In genomic region chr19:5911430-5912102, GRCm38 (mm10) we compare ENCODE assay signal across 8 mouse cellular contexts. TPM values are rescaled to one million over a fixed set of nuclear protein-coding genes. Genes with fewer than 3 reads are reported as not detected.
A peak's percentile ranks its signal among the peaks of the same experiment; 100 is the strongest.
DNase-seq lines count a peak whose midpoint lies in the region; ATAC-seq and TF ChIP-seq lines count a peak whose summit lies in the region.

No protein-coding gene starts in this region.

- DNase-seq in kidney, postnatal 4 days: no peak
- DNase-seq in gastrocnemius, postnatal 14 days: no peak
- no peak for DNase-seq in spleen, postnatal 14 days (ENCODE audit: low spot score in 2 of 2)

- 3% methylated on average over 14 of the region's 14 CpGs for WGBS in kidney, embryonic 16.5 days
- WGBS in bone marrow, adult 2 months: 3% methylated on average over 14 of the region's 14 CpGs
- WGBS in hindbrain, embryonic 13.5 days: 9% methylated on average over 14 of the region's 14 CpGs
- 4% methylated on average over 14 of the region's 14 CpGs for WGBS in midbrain, embryonic 15.5 days

- peak overlapping the region; percentile 83 for H3K9ac ChIP-seq in kidney, embryonic 16.5 days (replicated peaks; ENCODE audit: low read length)
- peak overlapping the region; percentile 94 for H3K9ac ChIP-seq in hindbrain, embryonic 13.5 days
- peak overlapping the region; percentile 87 for H3K9ac ChIP-seq in midbrain, embryonic 15.5 days

- TF ChIP-seq CTCF in bone marrow, adult 2 months (IDR thresholded peaks at IDR 0.05; ENCODE audit: control insufficient read depth, insufficient read depth, low read length): no peak

- H3K36me3 ChIP-seq in kidney, embryonic 16.5 days (ENCODE audit: insufficient read depth, low read length): peaks cover 7% of the 10 kb centered on the region
- H3K36me3 ChIP-seq in hindbrain, embryonic 13.5 days: peaks cover 16% of the 10 kb centered on the region
- H3K36me3 ChIP-seq in midbrain, embryonic 15.5 days (replicated peaks): peaks cover 3% of the 10 kb centered on the region

- peak overlapping the region; percentile 83 for H3K27ac ChIP-seq in kidney, embryonic 16.5 days (ENCODE audit: low read length)
- H3K27ac ChIP-seq in bone marrow, adult 2 months (ENCODE audit: control insufficient read depth, insufficient read depth, low read depth, low read length, poor library complexity): 0 out of 2 replicates have a peak overlapping the region, but pooled peaks have one; percentile 54
- H3K27ac ChIP-seq in hindbrain, embryonic 13.5 days: peak overlapping the region; percentile 89
- peak overlapping the region; percentile 85 for H3K27ac ChIP-seq in midbrain, embryonic 15.5 days

- intact Hi-C loops in gastrocnemius, postnatal 14 days (cut with DNase I; ENCODE audit: low total_unique reads): loop anchor here (10.0 kb wide), 1 partner anchor 103 kb away; the partner anchor contains the start of gene Capn1

- peak overlapping the region; percentile 89 for H3K4me2 ChIP-seq in kidney, embryonic 16.5 days (replicated peaks; ENCODE audit: low read depth, low read length)
- peak overlapping the region; percentile 90 for H3K4me2 ChIP-seq in hindbrain, embryonic 13.5 days
- peak overlapping the region; percentile 88 for H3K4me2 ChIP-seq in midbrain, embryonic 15.5 days

- peaks cover 28% of the 10 kb centered on the region for H3K4me1 ChIP-seq in kidney, embryonic 16.5 days (ENCODE audit: insufficient read depth, low read length)
- H3K4me1 ChIP-seq in bone marrow, adult 2 months (ENCODE audit: control insufficient read depth, insufficient read depth, low read length): peaks cover 3% of the 10 kb centered on the region; the same call in 1 of the 2 replicates
- peaks cover 38% of the 10 kb centered on the region for H3K4me1 ChIP-seq in hindbrain, embryonic 13.5 days (replicated peaks)
- peaks cover 38% of the 10 kb centered on the region for H3K4me1 ChIP-seq in midbrain, embryonic 15.5 days

- ATAC-seq in kidney, embryonic 16.5 days (ENCODE audit: low FRiP score, low TSS enrichment): no peak
- ATAC-seq in hindbrain, embryonic 13.5 days (ENCODE audit: low FRiP score): no peak
- ATAC-seq in midbrain, embryonic 15.5 days (replicated peaks): no peak
- no peak; the same call in 1 of the 2 replicates for ATAC-seq in granulocyte monocyte progenitor cell, adult 5-6 weeks (replicated peaks; ENCODE audit: poor library complexity, severe bottlenecking)

- H3K9me3 ChIP-seq in kidney, embryonic 16.5 days (ENCODE audit: low read length): no peaks in the 10 kb centered on the region
- H3K9me3 ChIP-seq in hindbrain, embryonic 13.5 days: no peaks in the 10 kb centered on the region
- H3K9me3 ChIP-seq in midbrain, embryonic 15.5 days: no peaks in the 10 kb centered on the region

- H3K27me3 ChIP-seq in kidney, embryonic 16.5 days (ENCODE audit: insufficient read depth, low read length): no peaks in the 10 kb centered on the region
- no peaks in the 10 kb centered on the region for H3K27me3 ChIP-seq in hindbrain, embryonic 13.5 days
- no peaks in the 10 kb centered on the region for H3K27me3 ChIP-seq in midbrain, embryonic 15.5 days (replicated peaks)

- no peak for TF ChIP-seq POLR2A in bone marrow, adult 2 months (IDR thresholded peaks at IDR 0.05; ENCODE audit: borderline replicate concordance, control insufficient read depth, low read depth, low read length)

- peak overlapping the region; percentile 63 for H3K4me3 ChIP-seq in kidney, embryonic 16.5 days (ENCODE audit: low read length)
- H3K4me3 ChIP-seq in bone marrow, adult 2 months (replicated peaks; ENCODE audit: control insufficient read depth, low read depth, low read length): peak overlapping the region; percentile 97
- H3K4me3 ChIP-seq in hindbrain, embryonic 13.5 days: peak overlapping the region; percentile 100
- peak overlapping the region; percentile 96 for H3K4me3 ChIP-seq in midbrain, embryonic 15.5 days

RNA-seq across cellular contexts. Expression of gene Dpf2, which starts 1.2 kb away (rescaled TPM):
- polyA plus RNA-seq in kidney, embryonic 16.5 days (2015; fragmentation: Nextera tagmentation; extraction: Ambion mirVana): 185 and 188 TPM in 2 replicates
- polyA plus RNA-seq in bone marrow, adult 2 months (2011; ENCODE audit: insufficient read depth, insufficient read length, low replicate concordance, missing spikeins): 31.1 and 60.8 TPM in 2 replicates
- polyA plus RNA-seq in hindbrain, embryonic 13.5 days (2015; fragmentation: Nextera tagmentation; extraction: Ambion mirVana): 128 and 137 TPM in 2 replicates
- polyA plus RNA-seq in midbrain, embryonic 15.5 days (2015; fragmentation: Nextera tagmentation; extraction: Ambion mirVana): 122 and 130 TPM in 2 replicates
- total RNA-seq in gastrocnemius, postnatal 14 days (2021): 10 to 100 TPM; 71.9 to 78.2 TPM
- 97.3 and 126 TPM in 2 replicates for total RNA-seq in granulocyte monocyte progenitor cell, adult 5-6 weeks (2014; fragmentation: Nextera tagmentation)
- 62.7 and 108 TPM in 2 replicates for total RNA-seq in granulocyte monocyte progenitor cell, adult 5-6 weeks (2017)

RNA-seq across cellular contexts. Expression of gene Cdc42ep2, which starts 13.1 kb away (rescaled TPM):
- 16.5 and 17.3 TPM in 2 replicates for polyA plus RNA-seq in kidney, embryonic 16.5 days (2015; fragmentation: Nextera tagmentation; extraction: Ambion mirVana)
- polyA plus RNA-seq in bone marrow, adult 2 months (2011; ENCODE audit: insufficient read depth, insufficient read length, low replicate concordance, missing spikeins): 2.3 and 5.3 TPM in 2 replicates
- 11.5 and 12.4 TPM in 2 replicates for polyA plus RNA-seq in hindbrain, embryonic 13.5 days (2015; fragmentation: Nextera tagmentation; extraction: Ambion mirVana)
- polyA plus RNA-seq in midbrain, embryonic 15.5 days (2015; fragmentation: Nextera tagmentation; extraction: Ambion mirVana): 16.3 and 16.7 TPM in 2 replicates
- 10 to 100 TPM; 14.4 to 18.3 TPM for total RNA-seq in gastrocnemius, postnatal 14 days (2021)
- total RNA-seq in granulocyte monocyte progenitor cell, adult 5-6 weeks (2014; fragmentation: Nextera tagmentation): 0.23 TPM in 1 of 2 replicates, not detected in the other
- not detected in 2 replicates for total RNA-seq in granulocyte monocyte progenitor cell, adult 5-6 weeks (2017)

RNA-seq across cellular contexts. Expression of gene Tigd3, which starts 17.6 kb away (rescaled TPM):
- 3.7 and 4.4 TPM in 2 replicates for polyA plus RNA-seq in kidney, embryonic 16.5 days (2015; fragmentation: Nextera tagmentation; extraction: Ambion mirVana)
- 4.4 and 6.4 TPM in 2 replicates for polyA plus RNA-seq in bone marrow, adult 2 months (2011; ENCODE audit: insufficient read depth, insufficient read length, low replicate concordance, missing spikeins)
- polyA plus RNA-seq in hindbrain, embryonic 13.5 days (2015; fragmentation: Nextera tagmentation; extraction: Ambion mirVana): 15.2 and 15.9 TPM in 2 replicates
- 13.8 and 16.4 TPM in 2 replicates for polyA plus RNA-seq in midbrain, embryonic 15.5 days (2015; fragmentation: Nextera tagmentation; extraction: Ambion mirVana)
- under 1 TPM; 0.42 to 0.66 TPM for total RNA-seq in gastrocnemius, postnatal 14 days (2021)
- total RNA-seq in granulocyte monocyte progenitor cell, adult 5-6 weeks (2014; fragmentation: Nextera tagmentation): 1.1 and 2.5 TPM in 2 replicates
- total RNA-seq in granulocyte monocyte progenitor cell, adult 5-6 weeks (2017): 2.3 and 4.4 TPM in 2 replicates

RNA-seq across cellular contexts. Expression of gene Slc25a45, which starts 34.0 kb away (rescaled TPM):
- 14.8 and 15.7 TPM in 2 replicates for polyA plus RNA-seq in kidney, embryonic 16.5 days (2015; fragmentation: Nextera tagmentation; extraction: Ambion mirVana)
- 11.6 and 24.6 TPM in 2 replicates for polyA plus RNA-seq in bone marrow, adult 2 months (2011; ENCODE audit: insufficient read depth, insufficient read length, low replicate concordance, missing spikeins)
- 2.6 and 2.8 TPM in 2 replicates for polyA plus RNA-seq in hindbrain, embryonic 13.5 days (2015; fragmentation: Nextera tagmentation; extraction: Ambion mirVana)
- 2.0 and 2.9 TPM in 2 replicates for polyA plus RNA-seq in midbrain, embryonic 15.5 days (2015; fragmentation: Nextera tagmentation; extraction: Ambion mirVana)
- total RNA-seq in gastrocnemius, postnatal 14 days (2021): 1 to 10 TPM; 2.1 to 2.3 TPM
- total RNA-seq in granulocyte monocyte progenitor cell, adult 5-6 weeks (2014; fragmentation: Nextera tagmentation): 38.2 and 44.5 TPM in 2 replicates
- 35.5 and 35.6 TPM in 2 replicates for total RNA-seq in granulocyte monocyte progenitor cell, adult 5-6 weeks (2017)

RNA-seq across cellular contexts. Expression of gene Frmd8, which starts 36.5 kb away (rescaled TPM):
- 50.6 and 52.9 TPM in 2 replicates for polyA plus RNA-seq in kidney, embryonic 16.5 days (2015; fragmentation: Nextera tagmentation; extraction: Ambion mirVana)
- polyA plus RNA-seq in bone marrow, adult 2 months (2011; ENCODE audit: insufficient read depth, insufficient read length, low replicate concordance, missing spikeins): 14.3 and 18.1 TPM in 2 replicates
- polyA plus RNA-seq in hindbrain, embryonic 13.5 days (2015; fragmentation: Nextera tagmentation; extraction: Ambion mirVana): 17.5 and 19.3 TPM in 2 replicates
- 16.1 and 19.2 TPM in 2 replicates for polyA plus RNA-seq in midbrain, embryonic 15.5 days (2015; fragmentation: Nextera tagmentation; extraction: Ambion mirVana)
- total RNA-seq in gastrocnemius, postnatal 14 days (2021): 1 to 10 TPM; 7.1 to 7.7 TPM
- 17.9 and 25.4 TPM in 2 replicates for total RNA-seq in granulocyte monocyte progenitor cell, adult 5-6 weeks (2014; fragmentation: Nextera tagmentation)
- total RNA-seq in granulocyte monocyte progenitor cell, adult 5-6 weeks (2017): 19.0 and 28.4 TPM in 2 replicates
